Mouse (Mus musculus) kidney, postnatal 36 days (tissue): ENCODE measurements around the gene Ebf1.

Experiments
- DNase-seq, 2 experiments: peaks; one replicate each; pipeline ENCODE4 v3.0.0; 2021 to 2022; ENCODE audit warnings: mixed read lengths in 2 of 2

Ebf1 gene

DNA sequence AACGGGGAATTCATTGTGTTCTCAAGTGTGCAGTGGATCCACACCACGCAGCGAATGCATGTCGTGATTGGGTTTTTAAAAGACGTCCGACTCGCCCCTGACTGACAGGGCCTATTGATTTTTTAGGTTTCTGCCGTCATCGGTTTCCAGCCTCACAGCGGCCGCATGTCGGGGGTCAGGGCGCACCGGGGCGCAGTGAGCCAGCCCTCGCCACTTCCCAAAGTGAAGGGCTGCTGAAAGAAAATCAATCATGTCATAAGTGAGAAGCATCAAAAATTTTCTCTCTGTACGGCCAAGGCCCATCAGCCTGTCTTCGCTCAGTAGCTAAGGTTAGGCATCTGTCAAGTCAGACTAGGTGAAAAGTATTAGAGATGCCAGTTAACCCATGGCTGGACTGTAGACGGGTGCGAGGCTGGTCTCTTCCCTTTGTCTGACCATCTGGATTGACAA lies 124.0 kb downstream of the Ebf1 start:
- DNase-seq, result no peak

DNA sequence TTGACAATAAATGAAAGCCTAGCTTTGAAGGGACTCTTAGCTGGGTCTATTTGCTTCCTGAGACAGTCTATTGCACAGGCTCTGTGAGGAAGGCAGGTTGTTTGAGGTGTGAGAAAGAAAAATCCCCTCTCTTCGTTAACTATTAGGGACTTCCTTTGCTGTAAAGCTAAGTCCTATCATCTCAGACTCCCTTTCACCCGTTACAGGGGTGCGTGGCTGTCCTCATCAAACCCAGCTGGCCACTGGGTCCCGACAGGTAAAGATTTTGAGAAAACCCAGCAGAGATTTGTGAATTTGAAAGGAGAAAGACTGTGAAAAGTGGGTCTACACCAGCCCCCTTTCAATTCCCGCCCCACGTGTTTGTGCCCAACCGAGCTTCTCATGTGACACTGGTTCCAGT lies 127.3 kb downstream of the Ebf1 start:
- no peak for DNase-seq

DNA sequence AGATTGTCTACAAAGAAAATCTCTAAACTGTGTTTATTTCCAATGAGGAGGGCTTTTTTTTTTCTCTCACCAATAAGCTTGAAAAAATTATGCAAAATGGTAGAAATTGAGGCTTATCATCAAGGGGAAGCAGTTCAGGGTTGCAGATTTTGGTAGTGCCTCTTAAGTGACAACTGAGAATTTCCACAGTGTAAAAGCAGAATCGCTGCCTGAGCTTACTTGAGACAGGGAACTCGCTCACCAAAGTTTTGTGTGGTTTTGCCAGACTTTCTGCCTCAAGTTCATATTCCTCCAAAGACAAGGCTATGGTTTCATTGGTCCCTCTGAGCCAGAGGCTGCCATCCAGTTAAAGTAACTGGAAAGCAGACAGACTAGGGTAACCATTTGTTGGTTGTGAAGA lies 128.8 kb downstream of the Ebf1 start:
- no peak for DNase-seq

DNA sequence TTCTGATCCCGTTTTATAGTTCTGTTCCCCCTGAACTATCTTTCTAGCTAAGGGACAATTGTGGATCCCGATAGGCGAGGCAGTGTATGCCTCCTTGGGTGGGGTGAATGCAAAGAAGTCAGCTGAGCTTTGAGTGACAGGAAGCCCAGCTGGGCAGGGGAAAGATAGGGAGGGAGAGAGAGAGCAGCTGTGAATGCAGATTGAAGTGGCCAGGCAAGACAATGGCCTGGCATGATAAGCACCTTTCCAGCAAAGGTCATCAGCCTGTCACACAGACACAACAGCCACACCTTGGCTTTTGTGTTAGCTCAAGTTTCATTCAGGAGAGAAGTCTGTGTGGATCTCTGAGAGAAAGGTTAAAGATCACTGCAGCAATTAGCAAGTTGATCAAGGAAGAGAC lies 129.6 kb downstream of the Ebf1 start:
- DNase-seq, result no peak

DNA sequence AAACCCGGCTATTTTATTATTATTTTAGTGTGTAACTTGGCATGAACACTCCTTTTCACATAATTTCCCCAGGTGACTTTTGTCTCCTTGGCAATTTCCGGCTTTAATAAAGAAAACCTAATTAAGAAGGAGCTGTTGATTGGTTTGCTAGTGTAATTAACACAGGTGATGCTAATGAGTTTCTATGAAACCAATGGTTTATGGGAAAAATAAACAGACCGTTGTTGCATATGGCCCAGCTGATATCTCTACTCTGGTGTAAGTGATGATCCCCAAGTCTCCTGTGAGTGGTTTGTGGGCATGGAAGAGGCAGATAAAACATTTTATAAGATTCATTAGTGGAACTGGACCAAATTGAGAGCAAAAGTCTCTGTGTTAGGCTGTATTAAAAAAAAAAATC lies 132.2 kb downstream of the Ebf1 start:
- DNase-seq, result no peak

DNA sequence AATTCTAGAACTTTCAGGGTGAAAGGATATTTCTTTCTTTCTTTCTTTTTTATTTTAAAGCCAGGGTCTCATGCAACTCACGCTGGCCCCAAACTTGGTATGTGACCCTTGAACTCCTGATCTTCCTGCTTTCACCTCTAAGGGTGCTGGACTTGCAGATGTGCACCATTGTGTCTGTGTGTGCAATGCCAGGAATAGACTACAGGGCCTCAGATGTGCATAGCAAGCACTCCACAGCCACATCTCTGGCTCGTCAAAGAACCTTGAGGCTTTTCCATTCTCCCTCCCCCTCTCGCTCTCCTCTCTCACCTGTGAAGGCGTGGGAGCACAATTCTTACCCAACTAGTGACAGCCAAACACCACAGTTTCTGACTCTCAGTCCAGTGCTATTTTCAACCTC lies 137.2 kb downstream of the Ebf1 start:
- no peak for DNase-seq

DNA sequence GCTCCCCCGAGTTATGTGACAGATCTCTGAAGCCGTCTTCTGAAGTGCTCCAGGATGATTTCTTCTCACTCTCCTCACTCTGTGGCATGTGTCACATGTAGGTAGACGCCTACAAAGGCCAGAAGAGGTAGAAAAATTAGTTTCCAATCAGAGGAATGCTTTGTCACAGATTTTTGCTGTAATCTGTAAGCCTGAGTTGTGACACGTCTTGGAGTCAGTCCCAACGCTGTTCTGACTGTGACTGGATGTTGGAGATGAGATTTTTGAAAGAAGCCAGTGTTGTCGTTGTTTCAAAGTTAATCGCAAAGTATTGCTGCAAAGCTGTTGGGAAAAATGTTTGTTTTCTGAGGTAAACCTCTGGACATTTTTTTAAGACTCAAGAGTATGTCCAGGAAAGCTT lies 139.2 kb downstream of the Ebf1 start:
- no peak for DNase-seq

DNA sequence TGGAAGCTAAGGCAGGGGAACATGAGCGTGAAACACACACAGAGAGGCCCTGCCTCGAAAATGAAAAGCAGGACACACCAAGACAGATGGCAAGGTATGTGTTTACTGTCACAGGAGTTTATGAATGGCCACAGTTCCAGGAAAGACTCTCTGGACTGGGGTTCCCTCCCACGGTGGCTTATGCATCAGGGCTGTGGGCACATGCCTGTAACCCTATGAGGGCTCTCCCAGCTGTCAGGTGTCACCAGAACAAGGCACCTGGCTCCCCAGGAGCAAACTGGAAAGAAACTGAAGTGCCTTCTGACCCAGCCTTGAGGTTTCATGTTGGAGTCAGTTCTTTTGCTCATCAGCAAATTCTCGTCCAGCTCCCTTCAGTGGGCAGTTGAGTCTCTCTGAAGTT lies 141.7 kb downstream of the Ebf1 start:
- no peak for DNase-seq

DNA sequence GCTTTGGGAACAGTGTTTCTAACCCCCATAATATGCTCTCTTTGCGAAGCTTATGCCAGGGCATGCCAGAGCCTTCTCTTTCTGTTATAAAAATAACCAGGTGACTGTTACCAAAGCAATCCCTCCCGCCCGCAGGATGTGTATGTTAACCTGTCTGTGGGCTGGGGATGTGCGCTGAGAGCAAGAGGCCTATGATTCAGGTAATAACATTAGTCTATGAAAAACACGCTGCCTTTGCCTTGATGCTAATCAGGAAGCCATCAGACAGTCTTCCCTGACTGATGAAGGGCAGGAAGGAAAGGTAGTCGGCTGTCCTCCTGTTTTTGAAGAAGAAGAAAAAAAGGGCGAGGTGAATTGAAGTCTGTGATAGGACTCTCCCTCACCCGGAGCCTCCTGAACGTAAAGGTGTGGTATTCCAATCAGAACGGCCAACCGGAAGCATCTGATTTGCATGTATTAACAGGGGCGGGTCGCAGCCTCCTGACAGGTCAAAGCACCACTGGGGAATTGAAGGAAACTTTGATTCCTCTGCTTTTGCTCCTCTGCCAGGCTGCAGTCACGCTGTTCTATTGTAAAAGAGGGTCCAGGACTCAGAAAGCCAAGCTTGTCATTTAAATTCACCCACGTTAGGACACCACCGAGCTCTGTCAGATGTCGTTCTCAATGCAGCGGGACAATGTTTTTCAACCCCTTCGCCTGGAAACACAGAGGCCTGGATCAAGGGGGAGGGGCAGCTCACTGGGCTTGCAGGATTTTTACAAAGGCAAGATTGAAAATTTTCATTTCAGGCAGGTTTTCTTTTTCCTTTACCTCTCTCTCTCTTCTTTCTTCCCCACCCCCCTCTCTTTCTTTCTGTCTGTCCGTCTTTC lies 144.2 kb downstream of the Ebf1 start:
- peak; percentile 17 to 30 for DNase-seq

DNA sequence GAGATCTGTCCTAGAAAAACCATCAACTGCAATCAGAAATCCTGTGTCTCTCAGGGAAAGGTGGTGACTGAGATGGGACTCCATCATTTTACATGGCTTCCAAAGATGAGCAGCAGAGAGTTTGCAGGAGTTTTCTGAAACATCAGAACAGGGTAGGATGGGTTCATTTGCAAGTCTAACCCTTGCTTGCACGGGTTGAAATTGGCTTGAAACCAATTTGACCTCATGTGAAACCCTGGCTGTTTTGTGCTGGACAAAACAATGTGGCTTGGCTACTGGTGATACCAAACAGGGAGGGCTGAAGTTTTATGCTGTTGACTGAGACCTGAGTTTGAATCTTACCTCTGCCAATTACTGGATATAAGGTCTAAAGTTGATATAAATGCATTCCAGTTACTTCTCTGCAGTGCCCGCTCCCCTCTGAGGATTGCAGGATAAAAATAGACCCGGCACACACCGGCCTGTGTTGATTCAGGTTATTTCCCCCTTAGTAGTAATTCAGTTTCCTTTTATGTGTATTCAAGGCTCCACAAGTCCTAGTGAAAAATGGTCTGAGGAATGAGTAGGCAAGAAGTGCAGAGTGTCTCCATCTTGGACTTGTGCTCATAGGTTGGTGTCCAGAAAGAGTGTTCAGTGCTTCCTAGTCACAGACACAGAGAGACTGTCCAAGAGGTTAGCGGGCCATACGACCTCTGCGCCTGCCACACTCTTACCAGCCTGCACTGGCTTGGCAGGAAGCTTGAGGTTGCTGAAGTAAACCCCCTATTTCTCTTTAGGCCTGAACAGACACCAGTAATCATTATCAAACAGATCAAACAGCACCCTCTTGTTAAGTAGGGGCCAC lies 147.1 kb downstream of the Ebf1 start:
- no peak for DNase-seq

DNA sequence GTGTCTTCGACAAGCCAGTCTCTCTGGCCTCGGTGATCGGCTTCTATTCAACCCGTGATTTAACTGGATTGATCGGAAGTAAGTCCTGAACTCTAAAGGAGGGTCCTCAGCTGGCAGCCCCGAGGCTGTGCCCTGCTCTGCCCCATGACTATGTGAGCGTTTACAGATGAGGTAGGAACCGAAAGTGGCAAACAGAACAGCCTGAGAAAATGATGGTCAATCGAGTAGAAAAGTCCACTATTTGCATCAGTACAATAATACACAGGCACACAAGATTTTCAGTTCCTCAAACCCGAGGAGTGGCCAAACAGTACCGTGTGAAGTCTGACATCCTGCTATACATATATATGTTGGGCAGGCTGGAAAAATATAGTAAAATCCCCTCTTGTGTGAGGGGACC lies 147.9 kb downstream of the Ebf1 start:
- no peak for DNase-seq

DNA sequence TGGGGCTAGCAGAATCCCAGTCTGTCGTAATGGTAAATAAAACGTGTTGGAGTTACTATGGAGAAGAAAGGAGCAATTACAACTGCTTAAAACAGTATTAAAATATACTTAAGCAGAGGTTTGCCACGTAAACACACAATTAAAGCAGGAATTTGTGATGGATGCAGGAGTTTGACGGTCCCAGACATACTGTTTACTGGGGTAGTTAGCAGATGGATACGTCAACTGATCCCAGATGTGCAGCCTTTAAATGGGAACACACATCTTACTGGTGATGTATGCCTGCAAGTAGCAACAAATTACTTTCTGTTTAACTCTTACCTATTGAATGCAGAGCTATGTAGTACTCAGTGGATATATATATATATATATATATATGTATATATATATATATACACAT lies 149.1 kb downstream of the Ebf1 start:
- DNase-seq, result no peak

DNA sequence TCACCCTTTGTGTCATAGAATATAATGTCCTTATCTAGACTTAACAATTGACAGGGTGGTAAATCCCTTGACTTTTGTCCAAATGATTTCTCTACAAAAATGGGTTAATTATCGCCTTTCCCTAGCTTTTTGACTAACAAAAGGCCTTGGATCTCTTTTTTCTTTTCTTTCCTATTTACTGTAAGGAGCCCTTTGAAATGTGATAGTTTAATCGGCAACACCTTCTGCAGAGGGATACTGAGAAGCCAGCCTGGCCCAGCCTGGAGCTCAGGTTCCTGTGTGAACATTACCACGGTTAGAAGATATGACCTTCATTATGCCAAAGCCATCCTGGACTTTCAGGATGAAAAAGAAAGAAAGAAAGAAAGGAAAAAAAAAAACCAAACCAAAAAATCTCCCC lies 150.2 kb downstream of the Ebf1 start:
- DNase-seq, result no peak

DNA sequence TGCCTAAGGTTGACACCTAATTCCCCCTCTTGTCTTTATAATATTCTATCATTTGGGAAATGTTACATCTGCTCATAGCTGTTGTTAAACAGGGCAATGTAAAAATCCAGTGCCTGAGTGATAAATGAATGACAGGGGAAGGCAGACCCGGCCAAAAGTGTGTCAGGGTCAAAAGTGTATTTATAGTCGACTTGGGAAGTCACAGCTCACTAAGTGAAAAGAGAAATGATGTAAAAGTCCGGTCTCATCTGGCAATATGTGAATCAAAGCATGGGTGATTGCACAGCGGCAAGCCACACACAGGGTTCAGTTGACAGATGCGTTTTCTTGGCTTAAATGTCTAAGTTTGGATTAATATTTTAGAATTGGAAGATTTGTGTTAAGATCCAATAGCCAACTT lies 151.2 kb downstream of the Ebf1 start:
- no peak for DNase-seq

DNA sequence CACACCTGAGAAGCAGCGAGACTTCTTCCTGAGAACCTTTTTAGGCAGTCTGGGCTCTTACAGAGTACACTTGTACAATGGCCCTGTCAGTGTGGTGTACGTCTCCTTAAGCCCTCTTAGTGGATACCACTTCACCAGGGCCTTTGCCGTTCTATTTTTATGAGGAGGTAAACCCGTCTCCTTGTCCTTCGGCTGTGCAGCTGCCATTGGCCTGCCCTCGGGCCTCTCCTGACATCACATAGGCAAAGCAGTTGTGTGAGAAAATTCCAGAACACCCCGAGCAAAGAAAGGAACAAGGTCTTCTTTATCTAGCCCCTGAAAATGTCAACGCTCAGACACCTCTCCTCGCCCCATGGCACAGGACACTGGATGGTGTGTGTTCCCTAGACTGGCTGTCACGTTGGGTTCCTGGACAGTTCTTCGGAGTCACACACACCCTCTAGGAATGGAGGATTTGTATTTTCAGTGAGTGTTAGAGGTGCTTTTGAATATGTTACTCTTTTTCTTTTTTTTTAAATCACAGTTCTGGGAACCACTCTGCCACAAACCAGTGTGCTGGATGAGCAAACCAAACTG lies 154.0 kb downstream of the Ebf1 start:
- no peak for DNase-seq

DNA sequence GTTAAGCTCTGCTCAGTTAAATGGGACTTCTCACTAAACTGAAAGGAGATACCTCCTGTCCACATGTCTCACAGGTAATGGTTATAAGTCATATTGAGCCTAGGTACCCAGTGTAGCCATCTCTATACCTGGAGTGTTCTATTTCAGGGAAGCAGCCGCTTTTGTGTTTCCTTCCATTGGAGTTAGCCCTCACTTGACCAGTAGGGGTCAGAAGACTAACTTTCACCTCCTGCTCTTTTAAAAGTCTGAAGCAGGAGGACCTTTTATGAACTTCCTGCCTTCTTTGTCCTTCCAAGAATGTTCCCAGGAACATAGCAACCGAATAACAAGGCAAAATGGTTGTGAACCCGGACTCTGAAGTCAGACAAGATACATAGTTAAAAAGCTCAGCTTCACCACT lies 157.3 kb downstream of the Ebf1 start:
- DNase-seq, result peak; percentile 8 to 16

DNA sequence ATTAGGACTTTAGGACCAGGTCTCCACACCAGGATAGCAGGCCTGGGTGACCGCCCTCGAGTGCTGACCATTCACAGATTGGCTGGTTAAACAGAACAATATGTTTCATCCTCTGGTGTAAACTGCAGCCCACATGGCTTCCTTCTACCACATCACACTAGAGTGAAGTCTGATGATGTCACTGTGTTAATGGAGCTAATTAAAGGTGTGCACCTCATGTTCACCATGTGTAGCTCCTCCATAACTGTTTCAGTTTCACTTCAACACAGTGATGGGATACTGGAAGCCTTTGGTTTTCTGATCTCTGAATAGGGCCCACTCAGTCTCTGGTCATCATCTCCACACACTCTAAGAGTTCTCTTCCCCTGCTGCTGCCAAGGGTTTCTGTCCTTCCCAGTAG lies 158.4 kb downstream of the Ebf1 start:
- no peak for DNase-seq

DNA sequence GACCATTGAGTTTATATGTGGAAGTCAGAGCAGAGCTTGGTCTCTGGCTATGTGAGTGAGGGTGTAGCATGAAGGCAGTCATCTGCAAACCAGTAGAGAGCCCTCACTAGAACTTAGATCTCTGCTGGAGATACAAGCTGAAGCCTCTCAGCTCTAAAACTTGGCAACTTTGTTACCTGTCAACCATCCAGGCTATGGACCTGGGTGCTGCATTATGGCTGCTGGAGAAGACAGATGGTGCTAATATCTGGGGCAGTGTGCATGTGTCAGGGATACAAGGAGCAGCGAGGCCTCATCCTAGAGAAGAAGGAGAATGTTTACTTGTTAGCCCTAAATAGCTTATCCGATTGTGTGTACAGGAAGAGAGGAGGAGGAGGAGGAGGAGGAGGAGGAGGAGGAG lies 159.4 kb downstream of the Ebf1 start:
- DNase-seq, result no peak

DNA sequence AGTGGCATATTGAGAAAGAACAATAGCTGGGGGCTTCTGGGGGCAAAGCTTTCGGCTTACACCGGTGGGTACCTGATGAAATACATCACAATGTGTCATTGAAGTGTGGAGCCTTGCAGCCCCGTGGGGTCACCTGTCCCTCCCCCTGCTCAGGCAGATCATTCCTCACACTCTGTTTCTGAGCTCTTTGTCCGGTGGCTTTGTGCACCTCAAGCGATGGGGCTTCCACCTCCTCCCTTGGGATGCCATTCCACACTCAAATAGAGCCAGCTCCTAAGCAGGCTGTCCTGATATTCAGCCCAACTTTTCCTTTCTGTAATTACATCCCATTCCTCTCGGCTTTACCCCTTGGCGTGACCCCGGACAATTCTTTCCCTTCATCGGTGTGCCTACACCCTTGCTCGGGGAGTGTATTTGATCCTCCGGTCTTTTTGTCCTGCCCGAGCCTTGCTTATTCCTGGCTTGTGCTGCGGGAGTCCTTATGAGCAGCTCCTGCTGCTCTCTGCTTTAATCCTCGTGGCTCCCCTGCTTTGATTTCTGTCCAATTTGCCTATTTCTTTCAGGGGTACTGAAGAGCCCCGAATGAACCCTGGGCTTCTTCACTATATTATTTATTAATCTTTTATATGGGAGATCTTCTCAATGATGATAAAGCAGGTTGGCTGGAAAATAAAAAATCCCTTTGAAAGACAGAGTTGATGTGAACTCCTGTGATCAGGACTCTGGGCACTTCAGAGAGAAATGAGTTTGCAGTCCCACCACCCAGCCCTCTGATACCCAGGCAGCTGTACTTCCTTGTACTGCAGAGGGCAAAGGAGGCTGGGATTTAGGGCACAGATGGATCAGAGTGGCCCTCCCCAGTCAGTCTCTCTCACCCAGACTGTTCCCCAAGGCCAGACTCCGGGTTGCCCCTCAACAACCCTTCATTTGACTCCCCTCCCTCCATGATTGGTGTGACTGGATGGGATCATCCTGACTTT lies 160.5 kb downstream of the Ebf1 start:
- no peak for DNase-seq

DNA sequence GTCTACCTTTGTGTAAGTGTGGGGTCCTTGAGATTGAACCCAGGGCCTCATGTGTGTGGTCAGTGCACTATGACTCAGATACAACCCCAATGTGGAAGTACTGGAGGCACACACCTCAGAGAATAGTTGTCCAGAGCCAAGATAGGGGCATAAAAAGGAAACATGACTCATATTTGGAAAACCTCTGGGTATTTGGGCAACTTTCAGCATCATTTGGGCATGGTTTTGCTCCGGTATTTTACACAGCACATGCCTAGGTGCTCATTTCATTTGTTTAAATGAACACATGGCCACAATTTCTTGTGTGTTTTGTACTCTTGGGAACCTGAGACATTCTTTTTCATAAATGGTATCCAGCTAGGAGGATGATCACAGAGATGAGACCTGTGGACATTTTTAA lies 161.9 kb downstream of the Ebf1 start:
- DNase-seq, result no peak

DNA sequence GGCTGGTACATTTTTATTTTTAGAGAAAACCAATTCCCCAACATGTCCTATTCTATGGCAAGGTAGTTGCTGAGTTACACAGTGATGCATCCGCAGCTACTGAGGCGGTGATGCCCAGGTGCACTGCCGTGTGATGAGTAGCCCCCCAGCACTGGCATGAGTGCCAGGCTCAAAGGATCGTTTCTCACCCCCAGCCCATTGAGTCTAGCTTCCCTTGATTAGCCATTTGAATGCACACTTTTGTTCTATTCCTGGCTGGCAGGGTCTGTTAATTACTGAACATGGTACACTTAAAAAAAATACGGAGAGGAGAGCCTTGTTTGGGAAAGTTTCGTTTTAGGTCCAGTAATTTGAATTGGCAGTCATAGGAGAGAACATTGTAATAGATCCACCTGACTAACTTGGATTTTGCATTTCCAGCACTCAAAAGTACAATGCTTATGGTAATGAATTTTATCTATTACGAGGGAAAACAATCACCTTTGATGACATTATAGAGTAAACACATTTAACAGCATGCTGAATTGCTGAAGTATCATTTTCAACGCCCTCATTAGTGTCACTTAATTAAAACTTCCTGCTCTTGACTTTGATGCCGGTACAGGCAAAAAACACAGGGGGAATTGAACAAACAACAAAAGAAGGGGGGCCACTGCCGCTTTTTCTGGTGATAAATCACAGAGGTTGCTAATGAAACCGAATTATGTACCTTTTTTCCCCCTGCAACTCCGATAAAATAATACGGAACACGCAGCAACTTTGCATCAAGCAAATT lies 167.3 kb downstream of the Ebf1 start:
- no peak for DNase-seq

DNA sequence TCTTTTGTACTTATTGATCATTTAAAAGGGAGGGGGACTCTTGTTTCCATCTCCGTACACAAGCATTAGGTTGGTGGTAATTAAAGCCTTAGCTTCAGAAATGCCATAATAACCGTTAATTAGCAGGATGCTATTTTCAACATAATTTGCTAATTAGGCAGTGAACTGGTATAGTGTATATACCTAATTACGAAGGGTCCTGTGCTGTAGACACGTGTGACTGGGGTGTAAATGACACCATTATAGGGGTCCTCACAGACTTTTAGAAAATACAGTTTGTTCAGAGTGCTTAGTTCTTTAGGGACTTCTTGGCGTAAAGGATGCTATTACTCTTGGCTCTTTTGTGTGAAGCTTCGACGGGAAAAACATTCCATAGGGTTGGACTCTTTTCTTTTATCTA lies 167.9 kb downstream of the Ebf1 start:
- DNase-seq, result no peak
